Mouse (Mus musculus): ENCODE results near the gene Gsk3a. TPM values are rescaled to one million over a fixed set of nuclear protein-coding genes. Genes with fewer than 3 reads are reported as not detected.

Gsk3a gene
- polyA plus RNA-seq, 1 experiment from 2014 or later, result 10.0 TPM

GRCm38 (mm10) chr7:25181814-25182213 lies 55.8 kb downstream of the Gsk3a start:
- Histone ChIP-seq H3K4me3 (no peak overlapping the region), H3K9ac (no peak overlapping the region), H3K4me1 (peaks cover 29% of the 10 kb centered on the region), H3K36me3 (no peaks in the 10 kb centered on the region), H3K27me3 (peaks cover 78% of the 10 kb centered on the region), H3K4me2 (0 out of 2 replicates have a peak overlapping the region, but pooled peaks have one; percentile 17), H3K9me3 (no peaks in the 10 kb centered on the region), H3K27ac (no peak overlapping the region)
- no peak for ATAC-seq (ENCODE audit: insufficient number of reproducible peaks, low FRiP score, low TSS enrichment, low read depth)
- 5% methylated on average over 21 of the region's 21 CpGs for WGBS

- no peak overlapping the region for H3K9ac ChIP-seq
- no peak for ATAC-seq (ENCODE audit: insufficient number of reproducible peaks, low FRiP score, low TSS enrichment, low read depth)
- no peak overlapping the region for H3K27ac ChIP-seq
- no peaks in the 10 kb centered on the region for H3K9me3 ChIP-seq
- H3K27me3 ChIP-seq, result peaks cover 82% of the 10 kb centered on the region
- H3K4me1 ChIP-seq, result peaks cover 29% of the 10 kb centered on the region
- H3K4me3 ChIP-seq, result no peak overlapping the region
- 3% methylated on average over 14 of the region's 15 CpGs for WGBS
- H3K36me3 ChIP-seq, result no peaks in the 10 kb centered on the region
- H3K4me2 ChIP-seq, result 0 out of 2 replicates have a peak overlapping the region, but pooled peaks have one; percentile 17
Observed at GRCm38 (mm10) chr7:25181331-25181790, 56.3 kb downstream of the Gsk3a start.

GRCm38 (mm10) chr7:25180512-25180911 lies 57.1 kb downstream of the Gsk3a start:
- no peak for ATAC-seq (ENCODE audit: insufficient number of reproducible peaks, low FRiP score, low TSS enrichment, low read depth)
- H3K36me3 ChIP-seq, result no peaks in the 10 kb centered on the region
- H3K4me2 ChIP-seq, result no peak overlapping the region
- H3K4me1 ChIP-seq, result peaks cover 29% of the 10 kb centered on the region
- no peak overlapping the region for H3K9ac ChIP-seq
- peaks cover 89% of the 10 kb centered on the region for H3K27me3 ChIP-seq
- 0 out of 2 replicates have a peak overlapping the region, but pooled peaks have one; percentile 52 for H3K4me3 ChIP-seq
- H3K9me3 ChIP-seq, result no peaks in the 10 kb centered on the region
- H3K27ac ChIP-seq, result no peak overlapping the region
- 5% methylated on average over 6 of the region's 6 CpGs for WGBS

- WGBS, result under 1% methylated on average over 32 of the region's 56 CpGs
- Histone ChIP-seq H3K4me3 (peak within 1 kb of the TSS; percentile 52), H3K27ac (no peak within 1 kb of the TSS), H3K4me2 (peak within 1 kb of the TSS; percentile 93), H3K36me3 (no peaks in the 10 kb centered on the region), H3K27me3 (peaks cover 91% of the 10 kb centered on the region), H3K9ac (peak within 1 kb of the TSS; percentile 47), H3K9me3 (no peaks in the 10 kb centered on the region), H3K4me1 (peaks cover 29% of the 10 kb centered on the region)
- ATAC-seq (ENCODE audit: insufficient number of reproducible peaks, low FRiP score, low TSS enrichment, low read depth), result peak; percentile 72
Observed at GRCm38 (mm10) chr7:25179606-25180161, 58.0 kb downstream of the Gsk3a start, which contains the start of gene Pou2f2. Gene Pou2f2 (minus strand): TSS chr7:25179726.

- H3K4me2 ChIP-seq, result peak overlapping the region; percentile 93
- no peak; the same call in 1 of the 2 replicates for ATAC-seq (ENCODE audit: insufficient number of reproducible peaks, low FRiP score, low TSS enrichment, low read depth)
- peak overlapping the region; percentile 52 for H3K4me3 ChIP-seq
- peaks cover 84% of the 10 kb centered on the region for H3K27me3 ChIP-seq
- WGBS, result under 1% methylated on average over 56 of the region's 56 CpGs
- no peaks in the 10 kb centered on the region for H3K36me3 ChIP-seq
- no peak overlapping the region for H3K27ac ChIP-seq
- H3K9me3 ChIP-seq, result no peaks in the 10 kb centered on the region
- peak overlapping the region; percentile 42 for H3K9ac ChIP-seq
- peaks cover 29% of the 10 kb centered on the region for H3K4me1 ChIP-seq
Observed at GRCm38 (mm10) chr7:25178787-25179605, 58.7 kb downstream of the Gsk3a start.

- ATAC-seq (ENCODE audit: insufficient number of reproducible peaks, low FRiP score, low TSS enrichment, low read depth), result no peak
- Histone ChIP-seq H3K9ac (no peak overlapping the region; the same call in 1 of the 2 replicates), H3K4me1 (peaks cover 29% of the 10 kb centered on the region), H3K9me3 (no peaks in the 10 kb centered on the region), H3K36me3 (no peaks in the 10 kb centered on the region), H3K27ac (no peak overlapping the region), H3K27me3 (peaks cover 77% of the 10 kb centered on the region), H3K4me3 (peak overlapping the region; percentile 52), H3K4me2 (peak overlapping the region; percentile 93)
- WGBS, result 2% methylated on average over 16 of the region's 17 CpGs
Observed at GRCm38 (mm10) chr7:25178317-25178716, 59.3 kb downstream of the Gsk3a start.

Small RNA genes lying within 50 kb of the gene (microRNA-seq; reads per million reads assigned to microRNA genes)
- gene Mir7048, result not detected

Other genes starting within 250 kb of the Gsk3a start
- gene Atp1a3, start 231.9 kb downstream of the Gsk3a start, polyA plus RNA-seq (2015; fragmentation: Nextera tagmentation; extraction: Ambion mirVana), result 0.97 and 1.5 TPM in 2 replicates
- gene Grik5, start 165.5 kb downstream of the Gsk3a start, polyA plus RNA-seq (2015; fragmentation: Nextera tagmentation; extraction: Ambion mirVana), result 4.2 and 5.7 TPM in 2 replicates
- 28.8 and 29.5 TPM in 2 replicates for gene Zfp574, start 165.3 kb downstream of the Gsk3a start, polyA plus RNA-seq (2015; fragmentation: Nextera tagmentation; extraction: Ambion mirVana)
- gene Pou2f2, start 58.1 kb downstream of the Gsk3a start, polyA plus RNA-seq (2015; fragmentation: Nextera tagmentation; extraction: Ambion mirVana), result 1.1 and 1.4 TPM in 2 replicates
- gene Dedd2, start 17.2 kb downstream of the Gsk3a start, polyA plus RNA-seq (2015; fragmentation: Nextera tagmentation; extraction: Ambion mirVana), result 12.2 and 13.6 TPM in 2 replicates
- gene Zfp526, start 16.4 kb downstream of the Gsk3a start, polyA plus RNA-seq (2015; fragmentation: Nextera tagmentation; extraction: Ambion mirVana), result 2.7 and 2.8 TPM in 2 replicates
- gene Erf, start 12.9 kb upstream of the Gsk3a start, polyA plus RNA-seq (2015; fragmentation: Nextera tagmentation; extraction: Ambion mirVana), result 20.8 and 24.4 TPM in 2 replicates
- gene Cic, start 29.9 kb upstream of the Gsk3a start, polyA plus RNA-seq (2015; fragmentation: Nextera tagmentation; extraction: Ambion mirVana), result 40.3 and 42.5 TPM in 2 replicates
- gene Pafah1b3, start 60.1 kb upstream of the Gsk3a start, polyA plus RNA-seq (2015; fragmentation: Nextera tagmentation; extraction: Ambion mirVana), result 176 and 198 TPM in 2 replicates
- 0.32 and 0.40 TPM in 2 replicates for gene Prr19, start 63.6 kb upstream of the Gsk3a start, polyA plus RNA-seq (2015; fragmentation: Nextera tagmentation; extraction: Ambion mirVana)
- gene Tmem145, start 68.3 kb upstream of the Gsk3a start, polyA plus RNA-seq (2015; fragmentation: Nextera tagmentation; extraction: Ambion mirVana), result 0.50 and 0.61 TPM in 2 replicates
- 14.2 and 14.3 TPM in 2 replicates for gene Megf8, start 79.3 kb upstream of the Gsk3a start, polyA plus RNA-seq (2015; fragmentation: Nextera tagmentation; extraction: Ambion mirVana)
- 649 and 693 TPM in 2 replicates for gene Cnfn, start 131.9 kb upstream of the Gsk3a start, polyA plus RNA-seq (2015; fragmentation: Nextera tagmentation; extraction: Ambion mirVana)
- 9.2 and 11.8 TPM in 2 replicates for gene Lipe, start 160.9 kb upstream of the Gsk3a start, polyA plus RNA-seq (2015; fragmentation: Nextera tagmentation; extraction: Ambion mirVana)
- 0.20 and 0.32 TPM in 2 replicates for gene Cxcl17, start 175.0 kb upstream of the Gsk3a start, polyA plus RNA-seq (2015; fragmentation: Nextera tagmentation; extraction: Ambion mirVana)
- 1.5 and 2.2 TPM in 2 replicates for gene Ceacam1, start 239.8 kb upstream of the Gsk3a start, polyA plus RNA-seq (2015; fragmentation: Nextera tagmentation; extraction: Ambion mirVana)